Mouse (Mus musculus): ENCODE data around the gene Zhx3.

Gene Zhx3

GRCm38 (mm10) chr2:160882436-160882835 is 9.6 kb upstream of the Zhx3 start:
- DNase-seq (ENCODE audit: low spot score), result no peak

GRCm38 (mm10) chr2:160881462-160882101 is 8.8 kb upstream of the Zhx3 start:
- DNase-seq (ENCODE audit: low spot score), result no peak

- no peak for DNase-seq (ENCODE audit: low spot score)
These were observed 7.8 kb upstream of the Zhx3 start, which contains the start of gene Lpin3 for GRCm38 (mm10) chr2:160880453-160881195. Gene Lpin3 (plus strand): TSS chr2:160880670.

DNA sequence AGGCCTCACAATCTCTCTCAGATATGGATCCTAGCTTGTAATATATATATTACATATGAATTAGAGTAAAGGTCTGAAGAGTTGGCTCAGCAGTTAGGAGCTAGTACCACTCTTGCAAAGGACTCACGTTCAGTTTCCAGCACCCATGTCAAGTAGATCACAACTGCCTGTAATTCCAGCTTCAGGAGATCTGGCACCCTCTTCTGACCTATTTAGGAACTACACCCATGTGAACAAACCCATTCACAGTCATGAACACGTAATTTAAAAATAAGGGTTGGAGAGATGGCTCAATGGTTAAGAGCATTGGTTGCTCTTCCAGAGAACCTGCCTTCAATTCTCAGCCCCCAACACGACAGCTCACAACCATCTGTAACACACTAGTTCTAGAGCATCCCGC is 3.3 kb upstream of the Zhx3 start:
- DNase-seq (ENCODE audit: low spot score), result no peak

GRCm38 (mm10) chr2:160874231-160874877 is 1.6 kb upstream of the Zhx3 start:
- DNase-seq (ENCODE audit: low spot score), result no peak

DNA sequence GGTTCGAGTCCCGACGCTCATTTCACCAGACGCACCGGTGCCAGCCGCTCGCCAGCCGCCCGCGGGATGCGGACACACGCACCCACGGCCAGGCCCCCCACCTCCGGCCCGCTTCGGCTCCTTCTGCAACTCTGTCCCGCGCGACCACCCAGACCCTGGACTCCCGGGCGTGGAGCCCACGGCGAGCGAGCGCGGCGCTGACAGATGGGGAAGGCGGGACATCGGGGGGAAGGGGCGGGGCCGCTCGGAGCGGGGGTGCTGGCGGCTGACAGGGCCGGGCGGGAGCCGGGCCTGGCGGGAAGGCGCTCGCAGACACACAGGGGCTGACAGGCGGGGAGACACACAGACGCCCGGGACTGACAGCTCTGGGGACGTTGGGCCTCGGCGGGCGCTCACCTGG is 403 bp downstream of the Zhx3 start:
- DNase-seq (ENCODE audit: low spot score), result no peak

DNA sequence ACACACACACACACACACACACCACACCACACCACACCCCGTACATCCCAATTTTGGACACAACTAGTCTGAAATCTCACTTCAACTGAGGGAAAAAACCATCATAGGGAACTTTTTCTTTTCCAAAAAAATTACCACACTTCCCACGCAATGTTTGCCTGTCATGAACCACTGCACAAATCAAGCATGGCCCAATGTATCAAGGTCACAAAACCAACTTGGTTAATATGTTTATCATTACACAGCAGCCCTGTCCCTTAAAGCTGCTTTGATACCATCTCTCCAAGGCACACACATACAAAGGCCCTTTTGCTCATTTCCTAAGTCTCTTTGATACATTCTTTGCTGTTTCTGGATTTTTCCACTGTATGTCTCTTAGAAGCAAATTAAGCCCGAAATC is 1.5 kb downstream of the Zhx3 start:
- no peak for DNase-seq (ENCODE audit: low spot score)

GRCm38 (mm10) chr2:160869446-160869845 is 3.4 kb downstream of the Zhx3 start:
- no peak for DNase-seq (ENCODE audit: low spot score)

- no peak for DNase-seq (ENCODE audit: low spot score)
These were observed 7.5 kb downstream of the Zhx3 start for GRCm38 (mm10) chr2:160865266-160865665.

- no peak for DNase-seq (ENCODE audit: low spot score)
These were observed 8.7 kb downstream of the Zhx3 start for GRCm38 (mm10) chr2:160864112-160864511.

DNA sequence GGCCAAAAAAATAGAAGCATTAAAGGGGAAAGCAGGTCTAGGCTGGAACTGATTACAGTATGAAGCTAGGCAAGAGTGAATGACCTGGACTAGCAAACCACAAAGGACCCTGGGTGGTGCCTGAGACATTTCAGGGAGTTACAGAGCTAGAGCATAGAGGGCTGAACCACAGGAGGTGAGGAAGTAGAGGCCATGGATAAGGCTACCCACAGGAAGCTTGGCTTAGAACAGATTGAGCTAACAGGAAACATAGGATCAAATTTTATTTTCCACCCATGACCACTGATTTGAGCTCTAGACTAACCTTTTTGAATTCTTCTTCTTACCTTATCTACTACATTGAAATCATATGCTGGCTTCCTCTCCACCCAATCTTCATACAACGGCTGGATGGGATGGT is 12.4 kb downstream of the Zhx3 start:
- no peak for DNase-seq (ENCODE audit: low spot score)

DNA sequence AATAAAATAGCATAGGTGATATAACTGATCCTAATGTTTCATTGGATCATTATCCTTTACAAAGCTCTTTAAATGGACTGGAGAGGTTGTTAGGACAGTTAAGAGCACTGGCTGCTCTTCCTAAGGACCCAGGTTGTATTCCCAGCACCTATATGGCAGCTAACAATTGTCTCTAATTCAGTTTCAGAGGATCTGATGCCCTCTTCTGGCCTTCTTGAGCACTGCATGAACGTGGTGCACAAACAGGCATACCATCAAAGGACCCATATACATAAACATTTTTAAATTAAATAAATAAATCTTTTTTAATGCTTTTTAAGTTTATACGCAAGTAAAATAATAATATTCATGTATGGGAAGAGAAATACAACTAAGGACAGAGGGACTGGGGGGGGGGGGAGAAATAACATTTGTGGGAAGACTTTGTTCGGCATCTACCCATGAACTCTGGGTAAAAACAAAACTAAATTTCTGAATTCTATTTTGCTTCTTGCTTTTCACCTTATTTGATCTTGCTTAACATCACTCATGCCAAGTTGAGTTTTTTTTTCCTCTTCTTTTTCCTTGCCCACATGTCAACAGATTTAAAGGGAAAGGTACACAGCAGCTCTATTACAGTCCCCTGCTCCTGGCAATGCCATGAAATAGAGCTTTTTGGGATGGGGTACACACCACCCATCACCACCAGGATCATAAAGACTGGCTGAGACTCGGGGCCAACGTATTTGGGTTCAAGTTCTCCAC is 16.3 kb downstream of the Zhx3 start:
- no peak for DNase-seq (ENCODE audit: low spot score)

DNA sequence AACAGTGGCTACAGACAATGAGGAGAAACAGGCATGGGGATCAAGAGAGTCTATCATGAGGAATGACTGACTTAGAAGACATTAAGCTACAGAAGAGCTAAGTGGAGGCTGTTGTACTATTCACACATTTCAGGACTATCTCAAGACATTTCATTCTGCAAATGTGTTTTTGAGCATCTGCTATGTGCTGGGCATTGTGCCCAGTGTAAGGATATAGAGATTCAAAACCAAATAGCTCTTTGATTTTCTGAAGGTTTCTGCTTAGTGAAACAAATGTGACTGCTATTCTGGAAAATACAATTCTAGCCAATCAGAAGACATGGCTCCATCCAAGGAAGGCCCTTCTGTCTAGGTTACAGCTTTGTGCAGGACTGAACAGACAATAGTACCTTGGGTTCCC is 18.1 kb downstream of the Zhx3 start:
- DNase-seq (ENCODE audit: low spot score), result no peak

DNA sequence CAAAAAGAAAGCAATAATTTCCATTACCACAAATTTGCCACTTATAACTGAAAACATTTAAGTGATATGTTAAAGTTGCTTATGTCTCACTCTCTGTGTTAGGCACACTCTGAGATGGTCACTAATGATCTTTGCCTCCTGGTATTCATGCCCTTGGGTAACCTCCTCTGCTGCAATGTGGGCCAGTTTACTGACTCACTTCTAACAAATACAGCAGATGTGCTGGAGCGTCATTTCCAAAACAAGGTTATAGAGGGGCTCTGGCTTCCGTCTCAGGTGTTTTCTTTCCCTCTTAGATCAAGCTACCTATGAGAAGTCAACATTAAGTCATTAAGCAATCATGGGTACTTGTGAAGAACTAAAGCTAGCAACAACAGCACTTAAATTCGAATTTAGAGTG is 22.4 kb downstream of the Zhx3 start:
- DNase-seq (ENCODE audit: low spot score), result no peak

GRCm38 (mm10) chr2:160849617-160850240 is 23.1 kb downstream of the Zhx3 start:
- no peak for DNase-seq (ENCODE audit: low spot score)

GRCm38 (mm10) chr2:160848186-160848585 is 24.6 kb downstream of the Zhx3 start:
- no peak for DNase-seq (ENCODE audit: low spot score)

DNA sequence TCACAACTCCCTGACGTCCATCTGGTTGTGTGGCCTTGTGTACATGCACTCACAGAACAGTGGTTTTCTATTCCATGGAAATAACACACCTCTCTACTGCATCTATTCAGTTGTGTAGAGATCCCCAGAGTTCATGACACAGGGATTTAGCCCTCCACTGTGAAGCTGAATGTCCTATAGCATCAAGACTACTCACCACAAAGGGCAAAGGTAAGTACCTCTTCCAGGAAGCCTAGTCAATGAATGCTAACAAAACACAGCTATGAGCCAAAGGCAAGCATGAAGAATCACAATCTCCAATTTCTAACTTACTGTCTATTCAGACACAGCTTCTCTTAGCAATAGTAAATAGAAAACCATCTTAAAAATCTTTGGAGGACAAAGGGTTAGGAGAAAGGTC is 25.1 kb downstream of the Zhx3 start:
- DNase-seq (ENCODE audit: low spot score), result no peak

- no peak for DNase-seq (ENCODE audit: low spot score)
These were observed 32.0 kb downstream of the Zhx3 start for GRCm38 (mm10) chr2:160840838-160841237.

GRCm38 (mm10) chr2:160810802-160811201 is 62.0 kb downstream of the Zhx3 start:
- DNase-seq (ENCODE audit: low spot score), result no peak

- no peak for DNase-seq (ENCODE audit: low spot score)
These were observed 62.4 kb downstream of the Zhx3 start for GRCm38 (mm10) chr2:160810376-160810775.

GRCm38 (mm10) chr2:160806091-160806521 is 66.7 kb downstream of the Zhx3 start:
- DNase-seq (ENCODE audit: low spot score), result no peak
